Mouse (Mus musculus): ENCODE measurements around the gene Cd274.

Gene Cd274

DNA sequence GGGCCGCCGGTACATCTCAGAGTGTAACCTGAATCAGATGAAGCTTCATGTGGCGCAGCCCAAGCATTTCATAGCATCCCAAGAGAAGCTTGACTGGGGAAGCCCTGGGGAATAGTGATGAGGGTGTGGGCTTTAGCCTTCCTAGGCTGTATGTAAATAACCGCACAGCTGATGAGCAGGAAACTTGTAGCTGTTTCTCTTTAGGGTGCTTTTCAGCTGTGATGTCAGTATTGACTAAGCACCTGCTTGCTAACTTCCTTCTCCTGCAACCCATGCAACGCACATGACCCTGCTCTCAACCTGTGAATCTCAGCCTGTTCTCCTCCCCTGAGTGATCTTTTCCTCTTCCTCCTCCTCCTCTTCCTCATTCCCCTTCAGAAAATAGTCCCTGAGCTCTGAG lies 3.2 kb upstream of the Cd274 start:
- no peak for DNase-seq (ENCODE audit: low read depth, low spot score)

DNA sequence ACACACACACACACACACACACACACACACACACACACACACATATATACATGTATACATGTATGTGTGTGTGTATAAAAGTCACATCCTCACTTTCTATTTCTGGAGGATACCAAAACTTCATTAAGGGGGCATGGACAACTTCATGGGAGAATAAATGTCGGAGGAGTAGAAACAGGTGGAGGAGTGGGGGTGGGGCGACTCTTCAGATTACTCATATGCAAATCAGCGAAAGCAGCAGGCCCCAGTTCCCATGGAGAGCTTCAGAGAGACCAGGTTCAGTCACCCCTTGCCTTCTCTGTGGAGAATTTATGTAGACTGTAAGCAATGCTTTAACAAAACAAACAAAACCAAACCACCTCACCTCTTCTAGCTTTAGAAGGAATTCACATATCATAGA lies 2.1 kb upstream of the Cd274 start:
- DNase-seq (ENCODE audit: low read depth, low spot score) = no peak

DNA sequence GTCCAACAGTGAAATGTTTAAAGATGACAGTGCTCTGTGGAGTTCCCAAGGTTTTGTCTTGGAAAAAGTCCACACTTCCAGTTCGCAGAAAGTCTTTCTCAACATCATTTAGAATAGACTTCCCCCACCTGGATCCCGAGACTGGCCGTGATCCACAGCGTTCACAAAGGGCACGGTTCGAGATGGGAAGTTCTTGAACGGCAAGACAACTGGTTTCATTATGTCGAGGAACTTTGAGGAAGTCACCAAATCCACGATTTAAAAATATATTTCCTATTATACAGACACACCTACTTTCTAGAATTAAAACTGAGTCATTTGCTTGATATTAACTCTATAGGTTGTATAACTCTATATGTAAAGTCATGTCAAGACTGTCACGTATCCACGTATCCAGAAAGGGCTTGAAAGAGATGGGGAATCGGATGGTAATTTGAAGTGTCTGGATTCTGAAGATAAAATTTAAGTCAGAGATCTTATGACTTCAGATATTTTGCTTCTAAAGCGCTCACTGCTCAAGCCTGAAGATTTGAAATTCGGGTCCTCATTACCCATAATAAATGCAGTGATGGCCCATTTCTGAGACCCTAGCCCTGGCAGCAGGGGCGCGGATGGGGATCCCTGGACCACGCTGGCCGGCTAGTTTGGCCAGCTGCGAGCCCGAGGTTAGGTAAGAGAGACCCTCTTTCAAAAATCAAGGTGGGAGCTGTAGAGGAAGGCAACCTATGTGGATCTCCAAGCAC lies 858 bp upstream of the Cd274 start:
- no peak for DNase-seq (ENCODE audit: low read depth, low spot score)

DNA sequence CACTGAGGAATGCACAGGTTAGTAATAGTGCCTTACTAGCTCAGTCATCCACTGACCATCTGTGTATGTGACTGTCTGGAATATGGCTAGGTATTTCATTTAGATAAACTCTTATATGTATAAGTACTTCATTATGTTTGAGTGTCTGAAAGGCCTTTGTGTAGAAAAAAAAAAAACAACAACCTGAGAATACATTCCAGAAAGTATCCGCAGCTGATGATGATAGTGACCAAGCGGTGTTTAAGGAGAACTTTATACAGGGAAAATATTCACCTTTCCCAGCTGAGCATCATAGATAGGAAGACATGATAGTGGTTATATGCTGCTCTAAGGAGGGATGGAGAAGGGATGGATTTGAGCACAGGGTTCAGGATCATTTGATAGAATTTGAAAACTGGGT lies 786 bp downstream of the Cd274 start:
- no peak for DNase-seq (ENCODE audit: low read depth, low spot score)

DNA sequence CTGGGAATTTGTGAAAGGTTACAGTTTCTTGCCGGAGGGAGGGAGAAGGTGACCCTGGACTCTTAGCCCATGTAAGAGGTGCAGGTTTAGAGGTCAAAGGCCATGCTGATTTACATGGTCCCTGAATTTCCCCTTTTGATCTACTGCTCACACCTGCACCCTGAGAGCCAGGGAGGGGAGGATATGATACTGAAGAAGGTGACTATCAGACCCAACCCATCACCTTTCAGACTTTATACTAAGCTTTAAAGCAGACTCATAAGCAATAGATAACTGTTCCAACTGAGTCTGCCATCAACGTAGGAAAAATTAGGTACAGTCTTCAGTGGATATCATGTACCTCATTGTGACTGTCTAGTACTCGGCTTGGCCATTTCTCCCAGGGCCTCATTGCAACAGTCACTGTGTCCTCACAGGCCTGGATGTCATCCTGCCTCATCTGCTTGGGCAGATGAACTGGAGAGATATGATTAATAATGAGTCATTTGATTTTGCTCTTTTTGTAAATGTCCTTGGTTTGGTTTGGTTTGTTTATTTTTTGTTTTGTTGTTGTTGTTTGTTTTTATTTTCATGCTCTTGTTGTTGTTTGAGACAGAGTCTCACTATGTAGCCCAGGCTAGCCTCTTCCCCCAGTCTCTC lies 1.5 kb downstream of the Cd274 start:
- no peak for DNase-seq (ENCODE audit: low read depth, low spot score)

DNA sequence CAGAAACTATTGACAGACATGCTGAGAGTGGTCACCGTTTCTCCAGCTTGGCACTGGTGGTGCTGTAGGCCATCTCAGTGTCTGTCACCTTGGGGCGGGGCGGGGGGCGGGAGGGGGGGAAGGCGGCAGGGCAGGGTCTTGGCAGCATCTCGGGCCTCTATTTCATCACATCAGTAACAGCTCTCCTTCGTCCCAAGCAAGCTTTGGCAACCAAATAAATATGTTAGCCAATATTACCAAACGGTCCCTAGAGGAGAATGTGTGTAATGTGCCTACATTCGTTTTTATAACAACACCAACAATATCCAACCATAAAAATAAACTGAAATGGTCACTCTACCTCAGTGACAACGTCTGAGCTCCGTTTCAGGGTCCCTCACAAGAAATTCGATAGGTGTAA lies 2.9 kb downstream of the Cd274 start:
- no peak for DNase-seq (ENCODE audit: low read depth, low spot score)

DNA sequence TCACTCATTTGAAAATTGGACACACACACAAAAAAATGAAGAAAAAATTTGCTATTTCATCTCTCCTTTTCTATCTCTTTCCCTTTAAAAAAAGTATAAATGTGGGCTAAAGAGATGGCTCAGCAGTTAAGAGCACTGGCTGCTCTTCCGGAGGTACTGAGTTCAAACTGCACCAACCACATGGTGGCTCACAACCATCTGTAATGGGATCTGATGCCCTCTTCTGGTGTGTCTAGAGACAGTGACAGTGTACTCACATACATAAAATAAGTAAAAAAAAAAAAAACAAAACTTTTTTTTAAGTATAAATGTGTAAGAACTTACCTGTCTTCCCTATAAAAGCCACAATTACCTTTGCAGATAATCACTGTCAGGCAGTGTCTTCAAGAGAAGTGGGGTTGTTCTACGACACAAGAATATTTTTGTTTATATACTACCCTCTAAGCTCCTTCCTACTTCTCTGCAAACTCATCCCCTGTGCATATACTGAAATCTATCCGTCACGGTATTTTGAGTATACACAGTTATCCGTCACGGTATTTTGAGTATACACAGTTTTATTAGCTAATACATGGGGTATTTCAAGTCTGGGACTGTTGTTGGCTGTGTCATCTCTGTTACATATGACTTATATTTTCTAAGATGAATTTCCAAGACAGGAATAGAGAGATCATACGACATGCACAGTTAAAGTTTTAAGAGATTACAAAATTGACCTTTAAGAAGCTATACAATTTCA lies 3.5 kb downstream of the Cd274 start:
- no peak for DNase-seq (ENCODE audit: low read depth, low spot score)

DNA sequence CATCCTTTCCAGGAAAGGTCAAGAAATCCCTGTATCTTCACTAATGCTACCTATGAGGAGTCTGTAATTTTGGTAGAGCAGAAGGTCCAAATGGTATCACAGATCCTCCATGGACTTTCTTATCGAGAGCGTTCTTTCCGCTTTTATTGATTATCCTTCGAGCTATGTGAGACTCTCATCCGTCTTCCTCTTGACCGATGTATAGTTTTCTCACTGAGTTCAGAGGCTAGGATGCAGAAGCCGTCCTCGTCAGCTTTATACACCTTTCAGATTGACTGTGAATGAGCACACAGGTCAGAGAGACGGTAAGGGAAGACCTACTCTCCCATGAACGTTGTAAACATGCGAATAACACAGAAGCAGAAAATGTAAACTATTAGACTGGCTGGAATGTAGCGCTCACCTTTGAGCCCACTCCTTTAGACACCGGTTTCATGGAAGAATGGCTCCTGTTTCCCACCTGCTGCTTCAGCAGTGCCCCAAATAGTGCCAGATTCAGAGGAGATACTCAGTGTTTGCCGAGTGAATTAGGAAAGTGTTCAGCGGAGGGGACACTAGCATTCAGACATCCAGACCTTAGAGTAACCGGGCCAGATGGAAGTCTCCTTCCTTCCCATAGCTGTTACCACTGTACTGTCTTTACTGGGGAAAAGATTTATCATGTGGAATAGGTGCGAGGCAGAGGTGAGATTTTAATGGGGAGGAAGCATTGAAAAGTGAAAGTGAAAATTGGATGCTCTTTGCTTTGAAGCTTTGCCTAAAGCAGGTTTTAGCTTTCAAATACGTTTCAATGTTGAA lies 4.2 kb downstream of the Cd274 start:
- no peak for DNase-seq (ENCODE audit: low read depth, low spot score)

DNA sequence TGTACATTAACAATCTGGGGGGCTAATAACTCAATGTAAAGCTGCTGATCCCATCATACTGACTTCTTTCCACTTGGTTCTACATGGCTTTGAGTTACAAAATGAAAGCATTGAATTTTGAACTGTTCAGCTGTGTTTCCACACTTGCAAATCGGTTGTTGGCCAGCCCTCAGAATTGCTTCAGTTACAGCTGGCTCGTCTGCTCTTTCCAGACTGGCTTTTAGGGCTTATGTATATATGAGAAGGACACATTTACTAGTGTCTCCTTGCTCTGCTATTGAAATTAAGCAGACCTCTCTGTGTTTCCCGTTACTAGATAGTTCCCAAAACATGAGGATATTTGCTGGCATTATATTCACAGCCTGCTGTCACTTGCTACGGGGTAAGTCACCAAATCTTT lies 4.9 kb downstream of the Cd274 start:
- DNase-seq (ENCODE audit: low read depth, low spot score) = no peak

DNA sequence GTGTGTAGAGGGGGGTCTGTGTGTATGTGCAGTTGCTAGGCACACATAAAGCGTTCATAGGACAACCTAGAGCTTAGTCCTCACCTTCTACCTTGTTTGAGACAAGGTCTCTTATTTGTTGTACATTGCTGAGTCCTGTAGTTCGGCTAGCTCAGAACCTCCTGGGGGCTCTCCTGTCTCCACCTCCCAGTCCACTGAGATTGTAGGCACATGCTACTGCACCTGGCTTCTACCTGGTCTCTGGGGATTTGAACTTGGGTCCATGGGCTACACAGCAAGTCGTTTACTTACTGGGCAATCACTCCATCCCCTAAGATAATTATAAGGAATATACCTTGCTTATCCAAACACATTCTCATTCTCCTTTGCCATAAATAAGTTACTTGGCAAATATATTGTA lies 5.4 kb downstream of the Cd274 start:
- no peak for DNase-seq (ENCODE audit: low read depth, low spot score)

DNA sequence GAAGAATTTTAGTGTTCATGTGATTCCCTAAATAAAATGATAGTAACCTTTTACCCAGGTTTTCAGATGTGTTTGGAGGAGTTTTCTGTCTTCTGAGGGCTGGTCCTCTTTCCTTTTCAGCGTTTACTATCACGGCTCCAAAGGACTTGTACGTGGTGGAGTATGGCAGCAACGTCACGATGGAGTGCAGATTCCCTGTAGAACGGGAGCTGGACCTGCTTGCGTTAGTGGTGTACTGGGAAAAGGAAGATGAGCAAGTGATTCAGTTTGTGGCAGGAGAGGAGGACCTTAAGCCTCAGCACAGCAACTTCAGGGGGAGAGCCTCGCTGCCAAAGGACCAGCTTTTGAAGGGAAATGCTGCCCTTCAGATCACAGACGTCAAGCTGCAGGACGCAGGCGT lies 6.2 kb downstream of the Cd274 start:
- no peak for DNase-seq (ENCODE audit: low read depth, low spot score)

DNA sequence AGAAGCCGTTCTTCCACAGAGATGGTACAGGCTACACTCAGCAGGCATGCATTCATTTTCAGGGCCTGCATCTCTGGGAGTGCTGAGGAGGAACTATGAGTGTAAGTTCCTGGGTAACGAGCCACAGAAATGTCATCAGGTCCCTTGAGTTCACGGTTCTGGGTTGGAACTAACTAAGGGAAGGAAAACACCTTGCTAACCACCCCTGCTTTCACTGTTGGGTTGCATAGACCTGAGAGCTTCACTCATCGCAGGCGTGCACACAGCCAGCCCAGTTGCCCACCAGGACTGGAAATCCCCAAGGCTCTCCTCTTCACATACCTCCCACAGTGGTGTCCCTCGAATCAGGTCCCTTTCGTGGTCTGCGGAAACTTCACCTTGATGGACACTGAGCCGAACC lies 7.7 kb downstream of the Cd274 start:
- no peak for DNase-seq (ENCODE audit: low read depth, low spot score)

DNA sequence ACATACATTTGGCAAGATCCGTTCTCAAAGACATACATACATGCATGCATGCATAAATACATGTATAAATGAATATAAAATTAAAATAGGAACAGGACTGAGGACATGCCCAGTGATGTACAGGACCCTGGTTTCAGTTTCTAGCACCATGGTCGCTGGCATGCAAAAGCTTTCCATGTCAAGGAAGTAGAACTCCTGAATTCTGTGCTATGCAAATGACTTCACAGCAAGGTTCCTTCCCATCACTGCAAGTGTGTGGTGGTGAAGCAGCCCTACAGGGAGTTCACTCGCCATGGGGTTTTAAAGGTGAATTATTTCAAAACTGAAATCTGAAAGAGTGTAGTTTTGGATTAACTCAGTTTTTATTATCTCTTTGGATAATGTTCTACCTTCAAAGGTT lies 9.1 kb downstream of the Cd274 start:
- no peak for DNase-seq (ENCODE audit: low read depth, low spot score)

DNA sequence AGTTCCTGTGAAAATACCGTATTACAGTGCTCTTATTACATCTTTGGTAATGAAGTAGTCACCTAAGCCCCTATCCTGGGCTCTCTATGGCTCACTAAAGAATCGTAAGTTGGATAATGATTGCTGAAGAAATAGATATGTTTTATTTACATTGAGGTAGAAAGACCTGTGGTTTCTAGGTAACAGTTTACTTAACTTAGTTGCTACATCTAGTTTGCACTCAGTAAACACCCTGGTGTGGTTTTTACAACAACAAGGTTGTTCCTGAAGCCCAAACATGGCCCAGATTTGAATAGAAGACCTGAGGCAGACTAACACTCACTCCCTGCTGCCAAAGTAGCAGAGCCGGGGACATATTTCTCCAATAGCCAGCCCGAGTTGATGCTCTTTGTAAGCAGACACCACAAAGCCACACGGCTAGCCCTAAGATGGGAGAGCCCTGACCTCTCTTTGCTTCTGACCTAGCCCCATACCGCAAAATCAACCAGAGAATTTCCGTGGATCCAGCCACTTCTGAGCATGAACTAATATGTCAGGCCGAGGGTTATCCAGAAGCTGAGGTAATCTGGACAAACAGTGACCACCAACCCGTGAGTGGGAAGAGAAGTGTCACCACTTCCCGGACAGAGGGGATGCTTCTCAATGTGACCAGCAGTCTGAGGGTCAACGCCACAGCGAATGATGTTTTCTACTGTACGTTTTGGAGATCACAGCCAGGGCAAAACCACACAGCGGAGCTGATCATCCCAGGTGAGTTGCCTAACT lies 12.8 kb downstream of the Cd274 start:
- no peak for DNase-seq (ENCODE audit: low read depth, low spot score)

DNA sequence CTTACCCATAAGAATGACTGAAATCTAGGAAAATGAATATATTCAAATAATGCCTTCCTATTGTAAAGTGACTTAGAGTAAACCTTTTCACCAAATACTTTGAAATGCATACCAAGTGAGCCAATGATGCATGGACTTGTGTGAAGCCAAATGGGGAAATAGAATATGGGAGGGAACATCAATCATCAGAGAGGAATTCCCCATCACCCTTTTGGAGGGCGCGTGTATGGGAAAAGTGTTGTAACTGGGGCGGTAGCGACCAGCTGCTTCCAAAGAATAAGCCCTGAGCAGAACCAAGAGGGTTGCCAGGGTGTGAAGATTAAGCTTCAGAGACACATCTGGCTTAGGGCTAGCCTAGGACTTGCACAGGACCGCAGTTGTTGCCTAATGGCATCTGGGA lies 16.1 kb downstream of the Cd274 start:
- no peak for DNase-seq (ENCODE audit: low read depth, low spot score)

DNA sequence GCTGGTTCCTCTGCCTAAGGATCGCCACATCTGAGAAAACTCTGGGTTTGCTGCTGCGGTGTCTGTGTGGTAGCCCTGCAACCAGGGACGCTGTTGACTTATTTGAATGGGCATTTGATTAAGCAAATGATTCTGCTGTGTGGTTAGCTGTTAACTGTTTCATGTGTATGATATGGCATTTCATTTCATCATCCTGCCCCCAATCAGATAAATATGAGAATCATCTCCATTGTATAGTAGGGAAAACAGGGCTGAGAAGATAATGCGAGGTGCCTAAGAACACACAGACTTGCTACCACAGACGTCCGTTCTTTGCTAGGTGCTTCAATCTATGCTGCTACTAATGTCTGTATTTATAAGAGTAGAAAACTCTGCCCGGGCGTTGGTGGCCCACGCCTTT lies 17.2 kb downstream of the Cd274 start:
- no peak for DNase-seq (ENCODE audit: low read depth, low spot score)

DNA sequence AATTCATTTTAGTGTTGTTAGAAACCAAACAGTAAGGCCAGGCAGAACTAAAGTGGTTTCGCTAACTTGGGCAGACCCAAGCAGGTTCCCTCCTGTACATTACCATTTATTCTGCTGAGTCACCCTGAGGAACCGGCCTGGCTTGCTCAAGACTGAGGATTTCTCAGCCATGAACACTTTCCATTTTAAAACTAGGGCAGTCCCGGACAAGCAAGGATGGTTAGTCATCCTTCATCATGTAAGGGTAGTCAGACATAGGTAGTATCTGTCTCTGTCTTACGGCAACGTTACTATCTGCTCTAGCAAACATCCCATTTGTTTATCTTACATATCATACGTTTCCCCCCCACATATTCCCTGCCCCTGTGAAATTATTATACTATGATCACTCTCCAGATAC lies 17.7 kb downstream of the Cd274 start:
- no peak for DNase-seq (ENCODE audit: low read depth, low spot score)

DNA sequence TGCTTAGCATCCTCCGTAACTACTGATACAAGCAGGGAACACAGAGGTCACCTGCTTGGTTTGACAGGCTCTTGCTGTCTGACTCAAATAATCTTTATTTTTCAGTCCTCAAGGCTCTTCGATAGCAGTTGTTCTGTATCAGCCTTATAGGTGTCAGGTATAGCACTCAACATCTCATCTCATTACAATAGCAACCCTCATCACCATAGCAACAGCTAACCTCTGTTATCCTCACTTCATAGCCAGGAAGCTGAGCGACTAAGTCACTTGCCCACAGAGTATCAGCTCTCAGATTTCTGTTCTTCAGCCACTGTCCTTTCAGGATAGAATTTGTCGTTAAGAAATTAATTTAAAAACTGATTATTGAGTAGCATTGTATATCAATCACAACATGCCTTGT lies 18.6 kb downstream of the Cd274 start:
- no peak for DNase-seq (ENCODE audit: low read depth, low spot score)

DNA sequence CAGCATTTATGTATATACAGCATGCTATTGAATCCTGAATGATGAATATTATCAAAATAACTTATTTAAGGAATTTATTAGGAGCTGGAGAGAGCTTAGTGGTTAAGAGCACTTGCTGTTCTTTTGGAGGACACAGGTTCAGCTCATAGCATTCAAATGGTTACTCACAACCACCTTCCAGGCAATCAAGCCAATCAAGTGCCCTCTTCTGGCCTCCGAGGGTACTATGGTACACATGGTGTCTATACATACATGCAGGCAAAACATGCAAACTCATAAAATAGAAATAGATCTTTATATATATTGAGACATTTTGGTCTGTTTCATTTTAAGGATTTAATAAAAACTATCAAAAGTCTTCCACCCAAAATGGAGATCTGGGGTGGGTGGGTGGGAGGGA lies 21.6 kb downstream of the Cd274 start:
- no peak for DNase-seq (ENCODE audit: low read depth, low spot score)

DNA sequence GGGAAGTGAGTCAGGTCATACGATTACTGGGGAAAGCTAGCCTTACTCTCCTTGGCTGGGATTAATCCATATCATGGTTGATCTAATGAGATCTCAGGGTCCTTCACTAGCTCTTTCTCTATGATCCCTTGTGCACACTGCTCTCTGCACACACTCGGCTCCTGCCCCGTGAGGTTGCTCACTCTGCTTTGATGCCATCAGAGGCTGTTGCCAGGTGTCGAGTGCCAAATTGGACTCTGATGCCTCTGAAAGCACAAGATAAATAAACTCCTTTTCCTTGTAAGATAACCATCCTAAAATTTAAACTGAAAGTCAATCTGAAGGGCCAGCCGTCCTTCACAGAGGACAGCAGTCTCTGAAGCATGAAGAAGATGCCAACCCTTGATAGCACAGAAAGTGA lies 23.2 kb downstream of the Cd274 start:
- DNase-seq (ENCODE audit: low read depth, low spot score) = no peak

DNA sequence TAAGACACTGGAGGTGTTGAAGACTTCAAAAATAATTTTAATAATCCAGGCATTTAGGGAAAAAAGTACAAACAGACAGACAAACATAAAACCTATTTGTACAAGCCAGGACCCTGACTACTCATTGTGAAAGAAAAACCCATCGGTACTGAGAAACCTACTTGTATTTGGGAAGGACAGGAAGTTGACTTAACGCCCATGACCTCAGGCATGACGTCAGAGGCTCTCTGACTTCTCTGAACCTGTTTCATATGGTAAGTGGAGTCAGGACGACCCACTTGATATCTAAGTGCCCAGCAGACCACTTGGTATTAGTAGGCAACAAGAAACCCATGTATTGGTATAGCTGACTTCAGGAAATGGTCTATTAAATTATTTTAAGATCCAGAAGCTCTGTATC lies 24.0 kb downstream of the Cd274 start:
- DNase-seq (ENCODE audit: low read depth, low spot score) = no peak

DNA sequence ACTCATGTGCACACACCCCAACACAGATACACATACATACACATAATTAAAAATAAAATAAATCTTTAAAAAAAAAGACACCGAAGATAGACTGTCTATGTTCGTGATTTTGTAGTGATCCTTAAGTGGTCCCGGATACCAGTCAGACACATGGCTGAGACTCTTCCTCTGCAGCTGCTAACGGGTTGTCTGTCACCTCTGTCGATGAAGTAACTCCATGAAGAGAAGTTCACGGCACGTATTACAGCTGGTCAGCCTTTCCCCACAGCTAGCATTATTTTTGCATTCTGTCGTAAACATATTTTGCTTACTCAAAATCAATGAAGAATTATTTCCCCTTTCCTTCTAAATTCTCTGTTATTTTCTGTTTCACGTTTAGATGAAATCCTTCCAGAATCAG lies 26.1 kb downstream of the Cd274 start:
- no peak for DNase-seq (ENCODE audit: low read depth, low spot score)

All from forelimb bud, embryonic 11.5 days (tissue).